In the genomic region with DNA sequence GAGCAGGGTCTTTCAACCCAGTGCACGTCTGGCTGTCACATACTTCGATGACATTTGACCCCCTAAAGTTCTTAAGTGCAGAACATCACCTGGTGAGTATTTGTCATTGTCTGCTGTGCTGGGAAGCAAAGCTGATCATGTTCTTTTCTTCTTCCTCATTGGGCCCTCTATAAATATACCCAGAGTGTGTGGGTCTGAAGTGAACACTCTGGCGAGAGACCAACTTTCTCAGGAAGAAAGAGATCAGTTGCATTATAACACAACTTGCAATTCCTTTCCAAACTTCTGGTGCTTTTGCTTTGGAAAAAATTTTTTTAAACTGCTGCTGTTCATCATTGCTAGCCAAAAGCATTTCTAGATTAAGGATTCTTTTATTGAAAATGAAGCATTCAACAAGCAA, we compare ENCODE assay signal across 16 mouse cellular contexts.
"Had no signal": no experiment of that assay in that cellular context is flagged by ENCODE, and none has a peak within 500 bp of the region (broad histone marks: within the 10 kb centered on the region; RNA-seq: fewer than 3 reads in every experiment).

No protein-coding gene starts in this region.

- H3K36me3 ChIP-seq: midbrain, embryonic 10.5 days; midbrain, embryonic 12.5 days; neural tube, embryonic 13.5 days; stomach, embryonic 15.5 days had no signal

- H3K4me1 ChIP-seq: neural tube, embryonic 13.5 days; stomach, embryonic 15.5 days had no signal

- H3K27ac ChIP-seq: liver, embryonic 14.5 days; midbrain, embryonic 10.5 days; midbrain, embryonic 12.5 days; neural tube, embryonic 13.5 days; stomach, embryonic 15.5 days; stomach, postnatal 0 days had no signal

- H3K4me3 ChIP-seq: midbrain, embryonic 10.5 days; midbrain, embryonic 12.5 days; myocyte; neural tube, embryonic 13.5 days; stomach, embryonic 15.5 days had no signal

- H3K9me3 ChIP-seq: midbrain, embryonic 10.5 days; midbrain, embryonic 12.5 days; neural tube, embryonic 13.5 days; stomach, embryonic 15.5 days had no signal

- DNase-seq: lung, adult 18-20 months; lung, embryonic 14.5 days; lung, postnatal 10 days; lung, postnatal 4 days; midbrain, embryonic 14.5 days; thymus, adult 18-20 months; thymus, postnatal 25 days; thymus, postnatal 4 days had no signal

- H3K4me2 ChIP-seq: lung, embryonic 14.5 days; midbrain, embryonic 12.5 days; neural tube, embryonic 13.5 days; stomach, embryonic 15.5 days had no signal

- H3K9ac ChIP-seq: liver, embryonic 14.5 days; lung, embryonic 14.5 days; midbrain, embryonic 12.5 days; neural tube, embryonic 13.5 days; stomach, embryonic 15.5 days had no signal

- H3K27me3 ChIP-seq: midbrain, embryonic 12.5 days; neural tube, embryonic 13.5 days; stomach, embryonic 15.5 days had no signal

- ATAC-seq: midbrain, embryonic 16.5 days had no signal
